Mouse (Mus musculus) kidney, embryonic 14.5 days (tissue): ENCODE measurements around the gene Ssc4d. TPM values are rescaled to one million over a fixed set of nuclear protein-coding genes. Genes with fewer than 3 reads are reported as not detected.

Experiments used
- ATAC-seq: fragments of 200-750 bp; cut with Nextera tagmentation; 2 replicates; pipeline ENCODE4 v1.8.0; 2017; ENCODE audit warnings: moderate number of reproducible peaks, mild to moderate bottlenecking, moderate TSS enrichment, moderate library complexity; ENCODE audit not compliant: low FRiP score, low TSS enrichment
- H3K27ac ChIP-seq: fragments of 300-500 bp; sonication (generic); 2 replicates; pipeline ENCODE4 v1.5.1; 2014; ENCODE audit warnings: low read depth, mild to moderate bottlenecking, low read length, moderate library complexity, mixed read lengths
- H3K27me3 ChIP-seq: fragments of 300-500 bp; sonication (generic); 2 replicates; pipeline ENCODE4 v1.6.1; 2014; ENCODE audit warnings: mild to moderate bottlenecking, low read length; ENCODE audit not compliant: control insufficient read depth, insufficient read depth
- H3K36me3 ChIP-seq: fragments of 300-500 bp; sonication (generic); 2 replicates; pipeline ENCODE4 v1.6.1; 2014; ENCODE audit warnings: low read length, mixed read lengths; ENCODE audit not compliant: control insufficient read depth, insufficient read depth
- H3K4me1 ChIP-seq: fragments of 300-500 bp; sonication (generic); 2 replicates; pipeline ENCODE4 v1.6.1; 2014; ENCODE audit warnings: low read length, mixed read lengths; ENCODE audit not compliant: control insufficient read depth, insufficient read depth
- H3K4me2 ChIP-seq: fragments of 300-500 bp; sonication (generic); replicated peaks from 2 replicates; pipeline ENCODE4 v1.6.1; 2014; ENCODE audit warnings: low read depth, mild to moderate bottlenecking, low read length
- H3K4me3 ChIP-seq: fragments of 300-500 bp; sonication (generic); 2 replicates; pipeline ENCODE4 v1.5.1; 2014; ENCODE audit warnings: mild to moderate bottlenecking, low read length
- H3K9ac ChIP-seq: fragments of 300-500 bp; sonication (generic); 2 replicates; pipeline ENCODE4 v1.6.1; 2014; ENCODE audit warnings: low read depth, mild to moderate bottlenecking, low read length, moderate library complexity
- H3K9me3 ChIP-seq: fragments of 300-500 bp; sonication (generic); 2 replicates; pipeline ENCODE4 v1.6.1; 2016; ENCODE audit warnings: low read length; ENCODE audit not compliant: control insufficient read depth
- WGBS: fragments of 180-500 bp; shearing (Covaris S2); extraction: QIAGEN DNeasy Blood & Tissue Kit; methylation state at CpG from one replicate; pipeline ENCODE4 v1.1.7; 2014; 5-methylcytosine and 5-hydroxymethylcytosine counted together
- polyA plus RNA-seq: library from polyadenylated mRNA; unstranded; fragments of >200 nt; fragmentation: Nextera tagmentation; extraction: Ambion mirVana; gene quantifications from 2 replicates; pipeline ENCODE4 v1.2.1, GENCODE M21; 2014

Ssc4d gene
- polyA plus RNA-seq, 1 experiment from 2014 or later = 10.2 TPM

- no peak overlapping the region for H3K27ac ChIP-seq
- no peak overlapping the region for H3K4me3 ChIP-seq
- no peaks in the 10 kb centered on the region for H3K27me3 ChIP-seq
- peak; percentile 58 for ATAC-seq
- H3K36me3 ChIP-seq = no peaks in the 10 kb centered on the region
- H3K9me3 ChIP-seq = no peaks in the 10 kb centered on the region
- 38% methylated on average over 5 of the region's 5 CpGs for WGBS
- H3K4me1 ChIP-seq = no peaks in the 10 kb centered on the region
- H3K4me2 ChIP-seq = no peak overlapping the region
- no peak overlapping the region for H3K9ac ChIP-seq
Observed at GRCm38 (mm10) chr5:135940587-135940986, 33.7 kb downstream of the Ssc4d start.

- no peak for ATAC-seq
- Histone ChIP-seq H3K4me2 (no peak overlapping the region), H3K27ac (no peak overlapping the region), H3K9ac (no peak overlapping the region), H3K4me1 (peaks cover 11% of the 10 kb centered on the region; the same call in 1 of the 2 replicates), H3K9me3 (no peaks in the 10 kb centered on the region), H3K27me3 (no peaks in the 10 kb centered on the region), H3K36me3 (peaks cover 18% of the 10 kb centered on the region), H3K4me3 (no peak overlapping the region)
- WGBS = 78% methylated on average over 6 of the region's 6 CpGs
Observed at GRCm38 (mm10) chr5:135935641-135936190, 38.6 kb downstream of the Ssc4d start.

GRCm38 (mm10) chr5:135935176-135935523 is 39.2 kb downstream of the Ssc4d start:
- Histone ChIP-seq H3K4me3 (peak overlapping the region; percentile 87), H3K9me3 (no peaks in the 10 kb centered on the region), H3K4me2 (peak overlapping the region; percentile 17; the same call in 1 of the 2 replicates), H3K4me1 (peaks cover 11% of the 10 kb centered on the region; the same call in 1 of the 2 replicates), H3K27ac (peak overlapping the region; percentile 98; the same call in 1 of the 2 replicates), H3K9ac (no peak overlapping the region), H3K27me3 (no peaks in the 10 kb centered on the region), H3K36me3 (peaks cover 23% of the 10 kb centered on the region)
- peak; percentile 34 for ATAC-seq
- WGBS = 50% methylated on average over 7 of the region's 7 CpGs

- under 1% methylated on average over 42 of the region's 48 CpGs for WGBS
Observed at GRCm38 (mm10) chr5:135934481-135935175, 39.7 kb downstream of the Ssc4d start, which contains the start of gene Ywhag. TSS of gene Ywhag (minus strand) at chr5:135934616.

GRCm38 (mm10) chr5:135933900-135934441 is 40.4 kb downstream of the Ssc4d start:
- H3K36me3 ChIP-seq = peaks cover 35% of the 10 kb centered on the region
- 0% methylated on average over 35 of the region's 35 CpGs for WGBS
- H3K4me2 ChIP-seq = peak overlapping the region; percentile 65
- H3K9me3 ChIP-seq = no peaks in the 10 kb centered on the region
- peak overlapping the region; percentile 82 for H3K9ac ChIP-seq
- peak overlapping the region; percentile 87 for H3K4me3 ChIP-seq
- peaks cover 11% of the 10 kb centered on the region; the same call in 1 of the 2 replicates for H3K4me1 ChIP-seq
- ATAC-seq = peak; percentile 67
- H3K27ac ChIP-seq = peak overlapping the region; percentile 98
- no peaks in the 10 kb centered on the region for H3K27me3 ChIP-seq

More at GRCm38 (mm10) chr5:135934481-135935175, 39.7 kb downstream of the Ssc4d start, which contains the start of gene Ywhag:
- H3K4me2 ChIP-seq = peak within 1 kb of the TSS; percentile 65
- H3K4me1 ChIP-seq = peaks cover 11% of the 10 kb centered on the region; the same call in 1 of the 2 replicates
- H3K9ac ChIP-seq = peak within 1 kb of the TSS; percentile 82
- ATAC-seq = peak; percentile 98
- H3K27ac ChIP-seq = peak within 1 kb of the TSS; percentile 98
- peak within 1 kb of the TSS; percentile 87 for H3K4me3 ChIP-seq
- no peaks in the 10 kb centered on the region for H3K27me3 ChIP-seq
- peaks cover 29% of the 10 kb centered on the region for H3K36me3 ChIP-seq
- no peaks in the 10 kb centered on the region for H3K9me3 ChIP-seq

GRCm38 (mm10) chr5:135933222-135933899 is 41.0 kb downstream of the Ssc4d start:
- H3K36me3 ChIP-seq = peaks cover 40% of the 10 kb centered on the region
- peaks cover 11% of the 10 kb centered on the region; the same call in 1 of the 2 replicates for H3K4me1 ChIP-seq
- no peak for ATAC-seq
- H3K27me3 ChIP-seq = no peaks in the 10 kb centered on the region
- peak overlapping the region; percentile 65 for H3K4me2 ChIP-seq
- H3K4me3 ChIP-seq = peak overlapping the region; percentile 87
- peak overlapping the region; percentile 98 for H3K27ac ChIP-seq
- 10% methylated on average over 12 of the region's 12 CpGs for WGBS
- peak overlapping the region; percentile 82 for H3K9ac ChIP-seq
- H3K9me3 ChIP-seq = no peaks in the 10 kb centered on the region

- ATAC-seq = no peak
- Histone ChIP-seq H3K27ac (no peak overlapping the region), H3K4me3 (peak overlapping the region; percentile 10; the same call in 1 of the 2 replicates), H3K4me1 (peaks cover 11% of the 10 kb centered on the region; the same call in 1 of the 2 replicates), H3K9ac (no peak overlapping the region), H3K9me3 (no peaks in the 10 kb centered on the region), H3K4me2 (peak overlapping the region; percentile 65), H3K36me3 (peaks cover 48% of the 10 kb centered on the region), H3K27me3 (no peaks in the 10 kb centered on the region)
- WGBS = 78% methylated on average over 2 of the region's 2 CpGs
Observed at GRCm38 (mm10) chr5:135932359-135932758, 42.0 kb downstream of the Ssc4d start.

GRCm38 (mm10) chr5:135931526-135931925 is 42.8 kb downstream of the Ssc4d start:
- H3K9me3 ChIP-seq = no peaks in the 10 kb centered on the region
- no peak overlapping the region for H3K4me2 ChIP-seq
- no peak overlapping the region for H3K4me3 ChIP-seq
- H3K4me1 ChIP-seq = peaks cover 11% of the 10 kb centered on the region; the same call in 1 of the 2 replicates
- H3K9ac ChIP-seq = no peak overlapping the region
- peaks cover 54% of the 10 kb centered on the region for H3K36me3 ChIP-seq
- no peak overlapping the region for H3K27ac ChIP-seq
- ATAC-seq = no peak
- 93% methylated on average over 9 of the region's 9 CpGs for WGBS
- no peaks in the 10 kb centered on the region for H3K27me3 ChIP-seq
